ENCODE assay signal across 16 mouse cellular contexts in the genomic region with DNA sequence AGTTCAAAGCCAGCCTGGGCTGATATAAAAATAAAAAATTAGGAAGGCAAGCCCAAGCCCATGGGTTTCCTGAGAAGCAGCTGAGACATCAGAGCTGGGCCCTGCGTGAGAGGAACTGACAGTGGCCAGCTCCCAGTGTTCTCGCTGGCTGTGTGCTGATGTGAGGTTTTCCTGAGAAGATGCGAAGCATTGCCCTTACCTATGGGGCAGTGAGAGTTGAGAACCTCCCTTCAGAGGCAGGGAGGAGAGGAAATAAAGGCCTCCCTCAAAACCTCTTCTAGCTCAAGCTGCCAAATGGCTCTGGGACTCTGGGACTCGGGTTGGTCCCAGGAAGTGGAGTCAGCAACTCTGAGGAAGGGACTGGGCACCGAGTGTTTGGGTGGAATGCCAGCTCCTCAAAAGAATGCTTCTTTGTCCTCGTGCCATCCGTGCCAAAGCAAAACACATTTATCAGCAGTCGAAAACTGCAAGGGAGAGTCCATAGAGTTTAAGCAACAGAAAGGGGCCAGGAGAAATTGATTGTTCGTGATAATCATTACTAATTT. TPM values are rescaled to one million over a fixed set of nuclear protein-coding genes. Genes with fewer than 3 reads are reported as not detected.
DNase-seq lines count a peak whose midpoint lies in the region; TF ChIP-seq lines count a peak whose summit lies in the region.
"Had no signal": no experiment of that assay in that cellular context is flagged by ENCODE, and none has a peak within 500 bp of the region (broad histone marks: within the 10 kb centered on the region; RNA-seq: fewer than 3 reads in every experiment).

No protein-coding gene starts in this region.

- 0 out of 2 replicates have a peak overlapping the region, but pooled peaks have one; percentile 61 for H3K27ac ChIP-seq in testis, adult 2 months (ENCODE audit: control insufficient read depth, insufficient read depth, low read depth, low read length)
- H3K27ac ChIP-seq: forebrain, embryonic 13.5 days; heart, embryonic 15.5 days; limb, embryonic 13.5 days had no signal

- H3K4me3 ChIP-seq in testis, adult 2 months (ENCODE audit: control insufficient read depth, low read depth, low read length): no peak overlapping the region
- H3K4me3 ChIP-seq: forebrain, embryonic 13.5 days; heart, embryonic 15.5 days; limb, embryonic 13.5 days had no signal

- no peaks in the 10 kb centered on the region for H3K36me3 ChIP-seq in testis, adult 2 months (ENCODE audit: control insufficient read depth, insufficient read depth, low read length)
- H3K36me3 ChIP-seq: heart, embryonic 15.5 days; limb, embryonic 13.5 days had no signal

- no peak for TF ChIP-seq CTCF in testis, adult 2 months (IDR thresholded peaks at IDR 0.05; ENCODE audit: control insufficient read depth, insufficient read depth, insufficient replicate concordance, low read depth, low read length)

- H3K4me1 ChIP-seq in testis, adult 2 months (ENCODE audit: control insufficient read depth, insufficient read depth, low read length): peaks cover 7% of the 10 kb centered on the region
- H3K4me1 ChIP-seq: heart, embryonic 15.5 days had no signal

- DNase-seq in cerebellum, adult 9-11 months: peak; percentile 36
- no peak for DNase-seq in cerebellum, postnatal 25 days
- DNase-seq in layer of hippocampus, adult 9-11 months: peak; percentile 12
- DNase-seq in layer of hippocampus, postnatal 25 days (ENCODE audit: extremely low spot score in 1 of 2, low spot score in 1 of 2): no peak
- DNase-seq in testis, postnatal 10 days (ENCODE audit: low spot score): no peak
- peak; percentile 63 for DNase-seq in testis, postnatal 14 days (ENCODE audit: low spot score)
- no peak for DNase-seq in urinary bladder, postnatal 4 days (ENCODE audit: low spot score in 2 of 2)
- DNase-seq: adrenal gland, adult 2 months; heart, adult 18-20 months; lung, postnatal 14 days; right cerebral cortex, postnatal 4 days had no signal

- H3K27me3 ChIP-seq in testis, adult 2 months (ENCODE audit: control insufficient read depth, insufficient read depth, low read length): no peaks in the 10 kb centered on the region
- H3K27me3 ChIP-seq: forebrain, embryonic 13.5 days; heart, embryonic 15.5 days; limb, embryonic 13.5 days had no signal

- no peak for TF ChIP-seq POLR2A in testis, adult 2 months (IDR thresholded peaks at IDR 0.05; ENCODE audit: control insufficient read depth, low read depth, low read length)

RNA-seq across cellular contexts. Expression of gene Calr4, which starts 0.6 kb away (rescaled TPM):
- total RNA-seq in layer of hippocampus, postnatal 25 days (2021): 1 to 10 TPM in 1 of 2 experiments, under 1 TPM in 1; 0.87 to 1.2 TPM
- 1.8 and 2.4 TPM in 2 replicates for polyA plus RNA-seq in testis, adult 2 months (2012; rRNA removed)
- total RNA-seq: heart, adult 18-20 months had no signal
- polyA plus RNA-seq: adrenal gland, adult 2 months; limb, embryonic 13.5 days; liver, embryonic 16.5 days had no signal

RNA-seq across cellular contexts. Expression of gene Osbpl9, which starts 32.8 kb away (rescaled TPM):
- 10 to 100 TPM; 50.0 to 50.7 TPM for total RNA-seq in layer of hippocampus, postnatal 25 days (2021)
- 90.5 and 100 TPM in 2 replicates for polyA plus RNA-seq in testis, adult 2 months (2012; rRNA removed)

RNA-seq across cellular contexts. Expression of gene Eps15, which starts 45.2 kb away (rescaled TPM):
- 100 to 1,000 TPM; 230 to 241 TPM for total RNA-seq in layer of hippocampus, postnatal 25 days (2021)
- 36.4 and 39.4 TPM in 2 replicates for polyA plus RNA-seq in testis, adult 2 months (2012; rRNA removed)

Comparison
In these comparisons a context has a peak if more than half of its experiments do, and no peak if none do; other contexts are left out.
1. DNase-seq: peak in cerebellum, adult 9-11 months (single experiment), layer of hippocampus, adult 9-11 months (single experiment) and testis, postnatal 14 days (single experiment); none in cerebellum, postnatal 25 days (0 of 2), layer of hippocampus, postnatal 25 days (0 of 2), testis, postnatal 10 days (single experiment) and urinary bladder, postnatal 4 days (0 of 2).